Mouse (Mus musculus): Measurements from ENCODE around the gene Birc3. TPM values are rescaled to one million over a fixed set of nuclear protein-coding genes. Genes with fewer than 3 reads are reported as not detected.

Birc3 gene
- total and polyA plus RNA-seq, 3 experiments: 9.3 to 71.2 (median 57.9) TPM

- H3K36me3 ChIP-seq (replicated peaks): peaks cover 18% of the 10 kb centered on the region
- DNase-seq (ENCODE audit: low spot score): no peak
- TF ChIP-seq CTCF (IDR thresholded peaks at IDR 0.05; ENCODE audit: low read depth, low read length) (no peak), GATA2 (IDR thresholded peaks at IDR 0.05; ENCODE audit: borderline replicate concordance, low read depth, low read length) (no peak), TAL1 (conservative IDR thresholded peaks at IDR 0.05; ENCODE audit: low read depth, low read length) (no peak), POLR2AphosphoS5 (IDR thresholded peaks at IDR 0.05; ENCODE audit: insufficient replicate concordance, low read depth, low read length) (no peak), GATA1 (IDR thresholded peaks at IDR 0.05; ENCODE audit: borderline replicate concordance, low read length) (no peak)
- H3K9me3 ChIP-seq (replicated peaks): no peaks in the 10 kb centered on the region
- no peak for ATAC-seq (ENCODE audit: extremely low read depth, insufficient number of reproducible peaks, low FRiP score, poor library complexity, severe bottlenecking)
- no peak overlapping the region for H3K4me3 ChIP-seq (ENCODE audit: low read depth, low read length)
- peaks cover 34% of the 10 kb centered on the region for H3K4me1 ChIP-seq (ENCODE audit: insufficient read depth, low read depth, low read length)
- H3K27me3 ChIP-seq (ENCODE audit: insufficient read depth, low read length): no peaks in the 10 kb centered on the region
These were observed 37.7 kb downstream of the Birc3 start for GRCm38 (mm10) chr9:7835302-7835701.

GRCm38 (mm10) chr9:7833421-7833820 lies 39.6 kb downstream of the Birc3 start:
- no peaks in the 10 kb centered on the region for H3K27me3 ChIP-seq (ENCODE audit: insufficient read depth, low read length)
- H3K4me1 ChIP-seq (ENCODE audit: insufficient read depth, low read depth, low read length): peaks cover 50% of the 10 kb centered on the region
- H3K4me3 ChIP-seq (ENCODE audit: low read depth, low read length): peak overlapping the region; percentile 5; the same call in 1 of the 2 replicates
- DNase-seq (ENCODE audit: low spot score) (no peak), ATAC-seq (ENCODE audit: extremely low read depth, insufficient number of reproducible peaks, low FRiP score, poor library complexity, severe bottlenecking) (no peak)
- H3K36me3 ChIP-seq (replicated peaks): peaks cover 19% of the 10 kb centered on the region
- H3K9me3 ChIP-seq (replicated peaks): no peaks in the 10 kb centered on the region
- TF ChIP-seq POLR2AphosphoS5 (IDR thresholded peaks at IDR 0.05; ENCODE audit: insufficient replicate concordance, low read depth, low read length): no peak
- TF ChIP-seq GATA1 (IDR thresholded peaks at IDR 0.05; ENCODE audit: borderline replicate concordance, low read length): no peak
- TF ChIP-seq GATA2 (IDR thresholded peaks at IDR 0.05; ENCODE audit: borderline replicate concordance, low read depth, low read length): no peak
- TF ChIP-seq CTCF (IDR thresholded peaks at IDR 0.05; ENCODE audit: low read depth, low read length): no peak
- TF ChIP-seq TAL1 (conservative IDR thresholded peaks at IDR 0.05; ENCODE audit: low read depth, low read length): no peak

- DNase-seq (ENCODE audit: low spot score): peak; percentile 58
These were observed 43.2 kb downstream of the Birc3 start for GRCm38 (mm10) chr9:7829531-7830528.

DNA sequence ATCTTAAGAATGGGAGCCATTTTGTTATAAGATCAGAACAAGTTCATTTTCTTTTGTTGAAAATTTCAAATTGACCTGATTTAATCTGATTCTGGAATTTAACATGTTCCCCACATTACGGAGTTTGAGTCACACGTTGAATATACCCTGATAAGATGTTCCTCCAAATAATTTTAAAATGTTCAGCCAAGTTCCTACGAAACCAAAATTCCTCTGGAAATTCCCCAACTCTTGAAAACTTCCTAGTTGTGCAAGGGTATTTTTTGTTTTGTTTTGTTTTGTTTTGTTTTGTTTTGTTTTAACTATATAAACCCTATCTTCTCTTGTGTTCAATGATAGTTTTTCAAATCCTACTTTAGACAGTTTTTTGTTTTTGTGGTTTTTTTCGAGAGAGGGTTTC lies 44.3 kb downstream of the Birc3 start:
- ATAC-seq (ENCODE audit: extremely low read depth, insufficient number of reproducible peaks, low FRiP score, poor library complexity, severe bottlenecking) (no peak), DNase-seq (ENCODE audit: low spot score) (no peak)
- H3K27me3 ChIP-seq (ENCODE audit: insufficient read depth, low read length): no peaks in the 10 kb centered on the region
- H3K9me3 ChIP-seq (replicated peaks): no peaks in the 10 kb centered on the region
- no peak overlapping the region for H3K4me3 ChIP-seq (ENCODE audit: low read depth, low read length)
- H3K4me1 ChIP-seq (ENCODE audit: insufficient read depth, low read depth, low read length): peaks cover 65% of the 10 kb centered on the region
- peaks cover 35% of the 10 kb centered on the region for H3K36me3 ChIP-seq (replicated peaks)
- TF ChIP-seq CTCF (IDR thresholded peaks at IDR 0.05; ENCODE audit: low read depth, low read length) (no peak), TAL1 (conservative IDR thresholded peaks at IDR 0.05; ENCODE audit: low read depth, low read length) (no peak), GATA1 (IDR thresholded peaks at IDR 0.05; ENCODE audit: borderline replicate concordance, low read length) (no peak), GATA2 (IDR thresholded peaks at IDR 0.05; ENCODE audit: borderline replicate concordance, low read depth, low read length) (no peak), POLR2AphosphoS5 (IDR thresholded peaks at IDR 0.05; ENCODE audit: insufficient replicate concordance, low read depth, low read length) (no peak)

More at GRCm38 (mm10) chr9:7829531-7830528, 43.2 kb downstream of the Birc3 start:
- Histone ChIP-seq H3K36me3 (replicated peaks) (peaks cover 38% of the 10 kb centered on the region), H3K27me3 (ENCODE audit: insufficient read depth, low read length) (no peaks in the 10 kb centered on the region), H3K9me3 (replicated peaks) (no peaks in the 10 kb centered on the region), H3K4me3 (ENCODE audit: low read depth, low read length) (peak overlapping the region; percentile 47; the same call in 1 of the 2 replicates), H3K4me1 (ENCODE audit: insufficient read depth, low read depth, low read length) (peaks cover 71% of the 10 kb centered on the region)
- ATAC-seq (ENCODE audit: extremely low read depth, insufficient number of reproducible peaks, low FRiP score, poor library complexity, severe bottlenecking): peak; percentile 82
- TF ChIP-seq POLR2AphosphoS5 (IDR thresholded peaks at IDR 0.05; ENCODE audit: insufficient replicate concordance, low read depth, low read length) (no peak), TAL1 (conservative IDR thresholded peaks at IDR 0.05; ENCODE audit: low read depth, low read length) (peak; percentile 37), CTCF (IDR thresholded peaks at IDR 0.05; ENCODE audit: low read depth, low read length) (no peak)

DNA sequence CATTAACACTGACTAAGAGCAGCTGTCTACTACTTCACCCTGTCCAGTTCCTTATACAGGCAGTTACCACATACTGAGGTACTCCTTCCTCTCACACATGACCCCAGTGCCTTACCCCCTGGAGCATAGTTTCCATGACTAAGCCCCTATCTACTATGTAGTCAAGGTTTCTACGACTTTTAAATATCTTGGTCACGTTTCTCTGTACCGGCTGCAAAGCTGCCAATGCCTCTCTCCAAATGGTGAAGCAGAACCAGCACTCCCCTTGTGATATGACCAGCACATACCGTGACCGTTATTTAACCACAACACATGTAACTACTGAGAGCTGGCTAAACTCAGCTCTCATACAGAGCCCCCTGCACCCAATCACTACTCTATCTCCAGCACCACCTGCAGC lies 48.1 kb downstream of the Birc3 start:
- Histone ChIP-seq H3K4me1 (ENCODE audit: insufficient read depth, low read depth, low read length) (peaks cover 47% of the 10 kb centered on the region), H3K9me3 (replicated peaks) (no peaks in the 10 kb centered on the region), H3K4me3 (ENCODE audit: low read depth, low read length) (no peak overlapping the region; the same call in 1 of the 2 replicates), H3K36me3 (replicated peaks) (peaks cover 58% of the 10 kb centered on the region), H3K27me3 (ENCODE audit: insufficient read depth, low read length) (no peaks in the 10 kb centered on the region)
- ATAC-seq (ENCODE audit: extremely low read depth, insufficient number of reproducible peaks, low FRiP score, poor library complexity, severe bottlenecking) (peak; percentile 71), DNase-seq (ENCODE audit: low spot score) (no peak)
- TF ChIP-seq GATA1 (IDR thresholded peaks at IDR 0.05; ENCODE audit: borderline replicate concordance, low read length) (no peak), TAL1 (conservative IDR thresholded peaks at IDR 0.05; ENCODE audit: low read depth, low read length) (peak; percentile 41; the same call in 1 of the 2 replicates)

GRCm38 (mm10) chr9:7822758-7823157 lies 50.2 kb downstream of the Birc3 start:
- ATAC-seq (ENCODE audit: extremely low read depth, insufficient number of reproducible peaks, low FRiP score, poor library complexity, severe bottlenecking): no peak
- Histone ChIP-seq H3K4me3 (ENCODE audit: low read depth, low read length) (no peak overlapping the region), H3K27me3 (ENCODE audit: insufficient read depth, low read length) (no peaks in the 10 kb centered on the region), H3K9me3 (replicated peaks) (no peaks in the 10 kb centered on the region), H3K36me3 (replicated peaks) (peaks cover 72% of the 10 kb centered on the region), H3K4me1 (ENCODE audit: insufficient read depth, low read depth, low read length) (peaks cover 29% of the 10 kb centered on the region)
- no peak for DNase-seq (ENCODE audit: low spot score)
- no peak for TF ChIP-seq CTCF (IDR thresholded peaks at IDR 0.05; ENCODE audit: low read depth, low read length)
- TF ChIP-seq GATA1 (IDR thresholded peaks at IDR 0.05; ENCODE audit: borderline replicate concordance, low read length): no peak
- TF ChIP-seq TAL1 (conservative IDR thresholded peaks at IDR 0.05; ENCODE audit: low read depth, low read length): no peak
- no peak for TF ChIP-seq GATA2 (IDR thresholded peaks at IDR 0.05; ENCODE audit: borderline replicate concordance, low read depth, low read length)
- no peak for TF ChIP-seq POLR2AphosphoS5 (IDR thresholded peaks at IDR 0.05; ENCODE audit: insufficient replicate concordance, low read depth, low read length)
